Mouse (Mus musculus) G1E-ER4 (cell line): ENCODE data around the gene Oxt. TPM values are rescaled to one million over a fixed set of nuclear protein-coding genes. Genes with fewer than 3 reads are reported as not detected.

ENCODE experiments used
- GATA1 ChIP-seq: IDR thresholded peaks from one replicate; pipeline ENCODE4 v1.8.0; 2012; ENCODE audit warnings: low read length, inconsistent platforms
- polyA plus RNA-seq: library from polyadenylated mRNA; stranded (reverse); fragments of >175 nt; gene quantifications from 2 replicates; pipeline ENCODE4 v1.2.3, GENCODE M21; 2012

Oxt gene
- polyA plus RNA-seq, 1 experiment, result not detected

- TF ChIP-seq GATA1, result no peak
Measured at GRCm38 (mm10) chr2:130569926-130570325, 6.0 kb upstream of the Oxt start.

DNA sequence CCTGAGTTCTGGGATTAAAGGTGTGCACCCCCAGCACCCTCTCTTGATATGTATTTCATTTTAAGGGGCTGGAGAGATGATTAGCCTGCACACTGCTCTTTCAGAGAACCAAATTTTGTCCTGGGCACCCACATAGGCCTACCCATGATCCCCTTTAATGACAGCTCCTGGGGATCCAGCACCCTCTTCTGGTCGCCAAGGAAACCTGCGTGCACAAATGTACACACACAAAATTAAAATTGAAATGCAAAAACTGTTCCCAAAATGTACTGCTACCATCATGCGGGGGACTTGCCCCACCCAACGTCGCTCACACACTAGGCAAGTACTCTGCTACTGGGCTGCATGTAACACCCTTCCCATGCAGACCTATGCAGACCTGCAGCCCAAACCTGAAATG is 1.0 kb upstream of the Oxt start:
- TF ChIP-seq GATA1, result no peak

GRCm38 (mm10) chr2:130577021-130577420 is 1.0 kb downstream of the Oxt start:
- TF ChIP-seq GATA1, result no peak

GRCm38 (mm10) chr2:130577632-130578031 is 1.7 kb downstream of the Oxt start:
- no peak for TF ChIP-seq GATA1

GRCm38 (mm10) chr2:130578148-130578547 is 2.2 kb downstream of the Oxt start:
- no peak for TF ChIP-seq GATA1

DNA sequence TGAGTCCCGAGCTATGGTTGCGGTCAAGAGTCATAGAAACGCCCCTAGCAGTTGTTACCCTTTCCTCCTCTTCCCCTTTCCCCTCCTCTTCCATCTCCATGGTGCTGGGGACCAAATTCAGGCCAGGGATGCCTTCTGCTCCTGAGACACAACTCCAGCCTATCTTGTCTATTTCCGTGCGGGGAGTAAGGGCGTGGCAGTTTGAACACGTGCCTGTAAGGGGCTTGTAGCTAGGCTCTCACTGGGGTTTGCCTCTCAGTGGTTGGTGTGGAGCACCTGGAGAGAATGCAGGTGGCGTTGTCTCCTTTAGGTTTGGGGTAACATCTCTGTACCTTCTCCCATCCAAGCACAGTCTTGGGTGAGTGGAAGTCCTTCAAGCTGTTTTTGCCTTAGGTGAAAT is 3.8 kb downstream of the Oxt start:
- no peak for TF ChIP-seq GATA1

- no peak for TF ChIP-seq GATA1
Measured at GRCm38 (mm10) chr2:130581201-130581600, 5.2 kb downstream of the Oxt start.

GRCm38 (mm10) chr2:130582552-130582951 is 6.6 kb downstream of the Oxt start, which contains the start of gene Avp:
Avp (minus strand) TSS chr2:130582554.
- no peak for TF ChIP-seq GATA1

GRCm38 (mm10) chr2:130583902-130584560 is 8.1 kb downstream of the Oxt start:
- no peak for TF ChIP-seq GATA1

GRCm38 (mm10) chr2:130586016-130586415 is 10.0 kb downstream of the Oxt start:
- TF ChIP-seq GATA1, result no peak

- TF ChIP-seq GATA1, result no peak
Measured at GRCm38 (mm10) chr2:130588373-130588772, 12.4 kb downstream of the Oxt start.

- TF ChIP-seq GATA1, result no peak
Measured at GRCm38 (mm10) chr2:130589157-130589556, 13.2 kb downstream of the Oxt start.

- TF ChIP-seq GATA1, result no peak
Measured at GRCm38 (mm10) chr2:130589761-130590160, 13.8 kb downstream of the Oxt start.

DNA sequence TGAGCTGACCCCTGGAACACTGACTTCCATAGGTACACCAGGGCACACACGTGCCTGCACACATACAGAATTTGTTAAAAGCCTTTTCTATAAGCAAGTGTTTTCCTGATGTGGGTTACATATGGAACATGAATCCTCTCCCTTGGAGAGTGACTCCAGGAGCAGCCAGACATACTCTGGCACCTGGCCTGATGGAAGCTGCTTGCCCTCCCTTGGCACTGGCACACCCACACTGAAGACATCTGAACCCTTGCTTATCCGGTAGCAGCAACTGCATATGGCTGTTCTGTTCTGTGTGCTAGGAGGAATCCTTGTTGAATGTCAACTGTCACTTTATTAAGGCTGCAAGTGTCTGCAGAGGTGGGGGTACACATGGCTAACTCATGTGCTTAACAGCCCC is 15.0 kb downstream of the Oxt start:
- no peak for TF ChIP-seq GATA1

- no peak for TF ChIP-seq GATA1
Measured at GRCm38 (mm10) chr2:130595596-130595995, 19.6 kb downstream of the Oxt start.

- TF ChIP-seq GATA1, result peak; percentile 95
Measured at GRCm38 (mm10) chr2:130597601-130598010, 21.6 kb downstream of the Oxt start.

DNA sequence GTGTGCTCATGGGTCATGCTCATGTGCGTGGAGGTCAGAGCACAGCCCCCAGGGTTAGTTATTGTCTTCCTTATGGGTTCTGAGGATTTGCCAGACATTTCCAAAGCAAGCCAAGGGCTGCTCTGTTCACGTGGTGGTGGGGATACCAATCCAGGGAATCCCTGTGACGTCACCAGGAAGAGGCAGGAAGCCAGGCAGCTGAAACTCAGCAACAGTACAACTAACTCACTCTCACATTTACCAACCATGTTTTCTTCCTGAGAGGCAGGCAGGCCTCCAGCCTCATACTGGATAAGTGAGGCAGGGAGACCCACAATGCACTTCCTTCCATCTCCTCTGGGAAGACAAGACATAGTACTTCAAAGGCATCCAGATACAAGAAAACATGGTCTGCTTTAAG is 22.4 kb downstream of the Oxt start:
- no peak for TF ChIP-seq GATA1

- no peak for TF ChIP-seq GATA1
Measured at GRCm38 (mm10) chr2:130602195-130602594, 26.2 kb downstream of the Oxt start.
